Mouse (Mus musculus): ENCODE data around the gene Gm10717. TPM values are rescaled to one million over a fixed set of nuclear protein-coding genes. Genes with fewer than 3 reads are reported as not detected.
"Not testable (repeated sequence)": the region's sequence is repeated elsewhere in the genome, so short reads cannot be mapped to it uniquely, and the experiment has no call there.

The Gm10717 gene
- polyA plus RNA-seq (2015; fragmentation: Nextera tagmentation; extraction: Ambion mirVana) = 0.22 TPM in 1 of 2 replicates, not detected in the other

DNA sequence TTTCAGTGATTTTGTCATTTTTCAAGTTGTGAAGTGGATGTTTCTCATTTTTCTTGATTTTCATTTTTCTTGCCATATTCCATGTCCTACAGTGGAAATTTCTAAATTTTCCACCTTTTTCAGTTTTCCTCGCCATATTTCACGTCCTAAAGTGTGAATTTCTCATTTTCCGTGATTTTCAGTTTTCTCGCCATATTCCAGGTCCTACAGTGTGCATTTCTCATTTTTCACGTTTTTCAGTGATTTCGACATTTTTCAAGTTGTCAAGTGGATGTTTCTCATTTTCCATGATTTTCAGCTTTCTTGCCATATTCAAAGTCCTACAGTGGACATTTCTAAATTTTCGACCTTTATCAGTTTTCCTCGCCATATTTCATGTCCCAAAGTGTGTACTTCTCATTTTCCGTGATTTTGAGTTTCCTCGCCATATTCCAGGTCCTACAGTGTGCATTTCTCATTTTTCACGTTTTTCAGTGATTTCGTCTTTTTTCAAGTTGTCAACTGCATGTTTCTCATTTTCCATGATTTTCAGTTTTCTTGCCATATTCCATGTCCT is at the start of gene Gm10717:
TSS of gene Gm10717 (plus strand) at position 506 of the 556 bp plus-strand sequence.
- H3K9me3 ChIP-seq (replicated peaks); H3K9ac ChIP-seq; H3K27me3 ChIP-seq; H3K36me3 ChIP-seq; H3K27ac ChIP-seq; H3K4me2 ChIP-seq; ATAC-seq (replicated peaks; ENCODE audit: insufficient number of reproducible peaks, insufficient read depth, low FRiP score, low read depth); H3K4me1 ChIP-seq (replicated peaks); H3K4me3 ChIP-seq: not testable (repeated sequence)
- WGBS = 67% methylated on average over 12 of the region's 12 CpGs

DNA sequence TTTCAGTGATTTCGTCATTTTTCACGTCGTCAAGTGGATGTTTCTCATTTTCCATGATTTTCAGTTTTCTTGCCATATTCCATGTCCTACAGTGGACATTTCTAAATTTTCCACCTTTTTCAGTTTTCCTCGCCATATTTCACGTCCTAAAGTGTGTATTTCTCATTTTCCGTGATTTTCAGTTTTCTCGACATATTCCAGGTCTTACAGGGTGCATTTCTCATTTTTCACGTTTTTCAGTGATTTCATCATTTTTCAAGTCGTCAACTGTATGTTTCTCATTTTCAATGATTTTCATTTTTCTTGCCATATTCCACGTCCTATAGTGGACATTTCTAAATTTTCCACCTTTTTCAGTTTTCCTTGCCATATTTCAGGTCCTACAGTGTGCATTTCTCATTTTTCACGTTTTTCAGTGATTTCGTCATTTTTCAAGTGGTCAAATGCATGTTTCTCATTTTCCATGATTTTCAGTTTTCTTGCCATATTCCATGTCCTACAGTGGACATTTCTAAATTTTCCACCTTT is 24.7 kb upstream of the Gm10717 start, which contains the start of gene Gm10722:
TSS of gene Gm10722 (plus strand) at position 478 of the 528 bp plus-strand sequence.
- not testable (repeated sequence) for H3K27ac ChIP-seq; H3K27me3 ChIP-seq; ATAC-seq (replicated peaks; ENCODE audit: insufficient number of reproducible peaks, insufficient read depth, low FRiP score, low read depth); H3K9ac ChIP-seq; H3K36me3 ChIP-seq; H3K4me3 ChIP-seq; H3K4me2 ChIP-seq; H3K4me1 ChIP-seq (replicated peaks); H3K9me3 ChIP-seq (replicated peaks)
- WGBS = 68% methylated on average over 12 of the region's 12 CpGs

DNA sequence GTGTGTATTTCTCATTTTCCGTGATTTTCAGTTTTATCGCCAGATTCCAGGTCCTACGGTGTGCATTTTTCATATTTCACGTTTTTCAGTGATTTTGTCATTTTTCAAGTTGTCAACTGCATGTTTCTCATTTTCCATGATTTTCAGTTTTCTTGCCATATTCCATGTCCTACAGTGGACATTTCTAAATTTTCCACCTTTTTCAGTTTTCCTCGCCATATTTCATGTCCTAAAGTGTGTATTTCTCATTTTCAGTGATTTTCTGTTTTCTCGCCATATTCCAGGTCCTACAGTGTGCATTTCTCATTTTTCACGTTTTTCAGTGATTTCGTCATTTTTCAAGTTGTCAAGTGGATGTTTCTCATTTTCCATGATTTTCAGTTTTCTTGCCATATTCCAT is 24.2 kb upstream of the Gm10717 start:
- WGBS = 62% methylated on average over 8 of the region's 8 CpGs
- H3K4me3 ChIP-seq; ATAC-seq (replicated peaks; ENCODE audit: insufficient number of reproducible peaks, insufficient read depth, low FRiP score, low read depth); H3K4me2 ChIP-seq; H3K27ac ChIP-seq; H3K9me3 ChIP-seq (replicated peaks); H3K9ac ChIP-seq; H3K27me3 ChIP-seq; H3K4me1 ChIP-seq (replicated peaks); H3K36me3 ChIP-seq: not testable (repeated sequence)

DNA sequence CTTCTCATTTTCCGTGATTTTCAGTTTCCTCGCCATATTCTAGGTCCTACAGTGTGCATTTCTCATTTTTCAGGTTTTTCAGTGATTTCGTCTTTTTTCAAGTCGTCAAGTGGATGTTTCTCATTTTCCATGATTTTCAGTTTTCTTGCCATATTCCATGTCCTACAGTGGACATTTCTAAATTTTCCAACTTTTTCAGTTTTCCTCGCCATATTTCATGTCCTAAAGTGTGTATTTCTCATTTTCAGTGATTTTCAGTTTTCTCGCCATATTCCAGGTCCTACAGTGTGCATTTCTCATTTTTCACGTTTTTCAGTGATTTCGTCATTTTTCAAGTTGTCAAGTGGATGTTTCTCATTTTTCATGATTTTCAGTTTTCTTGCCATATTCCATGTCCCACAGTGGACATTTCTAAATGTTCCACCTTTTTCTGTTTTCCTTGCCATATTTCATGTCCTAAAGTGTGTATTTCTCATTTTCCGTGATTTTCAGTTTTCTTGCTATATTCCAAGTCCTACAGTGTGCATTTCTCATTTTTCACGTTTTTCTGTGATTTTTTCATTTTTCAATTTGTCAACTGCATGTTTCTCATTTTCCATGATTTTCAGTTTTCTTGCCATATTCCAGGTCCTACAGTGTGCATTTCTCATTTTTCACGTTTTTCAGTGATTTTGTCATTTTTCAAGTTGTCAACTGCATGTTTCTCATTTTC is 23.1 kb upstream of the Gm10717 start:
- H3K4me1 ChIP-seq (replicated peaks); H3K4me2 ChIP-seq; H3K9me3 ChIP-seq (replicated peaks); H3K4me3 ChIP-seq; H3K27me3 ChIP-seq; H3K27ac ChIP-seq; H3K36me3 ChIP-seq; H3K9ac ChIP-seq: not testable (repeated sequence)
- peak; percentile 82 for ATAC-seq (replicated peaks; ENCODE audit: insufficient number of reproducible peaks, insufficient read depth, low FRiP score, low read depth)
- 67% methylated on average over 9 of the region's 11 CpGs for WGBS

DNA sequence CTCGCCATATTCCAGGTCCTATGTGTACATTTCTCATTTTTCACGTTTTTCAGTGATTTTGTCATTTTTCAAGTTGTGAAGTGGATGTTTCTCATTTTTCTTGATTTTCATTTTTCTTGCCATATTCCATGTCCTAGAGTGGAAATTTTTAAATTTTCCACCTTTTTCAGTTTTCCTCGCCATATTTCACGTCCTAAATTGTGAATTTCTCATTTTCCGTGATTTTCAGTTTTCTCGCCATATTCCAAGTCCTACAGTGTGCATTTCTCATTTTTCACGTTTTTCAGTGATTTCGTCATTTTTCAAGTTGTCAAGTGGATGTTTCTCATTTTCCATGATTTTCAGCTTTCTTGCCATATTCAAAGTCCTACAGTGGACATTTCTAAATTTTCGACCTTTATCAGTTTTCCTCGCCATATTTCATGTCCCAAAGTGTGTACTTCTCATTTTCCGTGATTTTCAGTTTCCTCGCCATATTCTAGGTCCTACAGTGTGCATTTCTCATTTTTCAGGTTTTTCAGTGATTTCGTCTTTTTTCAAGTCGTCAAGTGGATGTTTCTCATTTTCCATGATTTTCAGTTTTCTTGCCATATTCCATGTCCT is 22.3 kb upstream of the Gm10717 start, which contains the start of gene Gm11168:
TSS of gene Gm11168 (plus strand) at position 553 of the 603 bp plus-strand sequence.
- ATAC-seq (replicated peaks; ENCODE audit: insufficient number of reproducible peaks, insufficient read depth, low FRiP score, low read depth); H3K4me3 ChIP-seq; H3K4me1 ChIP-seq (replicated peaks); H3K4me2 ChIP-seq; H3K27ac ChIP-seq; H3K36me3 ChIP-seq; H3K27me3 ChIP-seq; H3K9ac ChIP-seq: not testable (repeated sequence)
- peaks cover 11% of the 10 kb centered on the region for H3K9me3 ChIP-seq (replicated peaks)
- 70% methylated on average over 6 of the region's 14 CpGs for WGBS

DNA sequence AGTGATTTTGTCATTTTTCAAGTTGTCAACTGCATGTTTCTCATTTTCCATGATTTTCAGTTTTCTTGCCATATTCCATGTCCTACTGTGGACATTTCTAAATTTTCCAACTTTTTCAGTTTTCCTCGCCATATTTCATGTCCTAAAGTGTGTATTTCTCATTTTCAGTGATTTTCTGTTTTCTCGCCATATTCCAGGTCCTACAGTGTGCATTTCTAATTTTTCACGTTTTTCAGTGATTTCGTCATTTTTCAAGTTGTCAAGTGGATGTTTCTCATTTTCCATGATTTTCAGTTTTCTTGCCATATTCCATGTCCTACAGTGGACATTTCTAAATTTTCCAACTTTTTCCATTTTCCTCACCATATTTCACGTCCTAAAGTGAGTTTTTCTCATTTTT is 19.0 kb upstream of the Gm10717 start:
- not testable (repeated sequence) for H3K36me3 ChIP-seq; H3K4me2 ChIP-seq; H3K27ac ChIP-seq; ATAC-seq (replicated peaks; ENCODE audit: insufficient number of reproducible peaks, insufficient read depth, low FRiP score, low read depth); H3K4me3 ChIP-seq; H3K27me3 ChIP-seq; H3K9ac ChIP-seq; H3K4me1 ChIP-seq (replicated peaks)
- WGBS = 81% methylated on average over 1 of the region's 5 CpGs
- peaks cover 11% of the 10 kb centered on the region for H3K9me3 ChIP-seq (replicated peaks)

DNA sequence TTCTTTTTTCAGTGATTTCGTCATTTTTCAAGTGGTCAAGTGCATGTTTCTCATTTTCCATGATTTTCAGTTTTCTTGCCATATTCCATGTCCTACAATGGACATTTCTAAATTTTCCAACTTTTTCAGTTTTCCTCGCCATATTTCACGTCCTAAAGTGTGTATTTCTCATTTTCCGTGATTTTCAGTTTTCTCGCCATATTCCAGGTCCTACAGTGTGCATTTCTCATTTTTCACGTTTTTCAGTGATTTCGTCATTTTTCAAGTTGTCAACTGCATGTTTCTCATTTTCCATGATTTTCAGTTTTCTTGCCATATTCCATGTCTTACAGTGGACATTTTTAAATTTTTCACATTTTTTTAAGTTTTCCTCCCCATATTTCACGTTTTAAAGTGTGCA is 18.6 kb upstream of the Gm10717 start:
- 72% methylated on average over 8 of the region's 8 CpGs for WGBS
- H3K4me1 ChIP-seq (replicated peaks); H3K36me3 ChIP-seq; H3K27ac ChIP-seq; H3K4me3 ChIP-seq; H3K4me2 ChIP-seq; H3K9ac ChIP-seq; H3K27me3 ChIP-seq: not testable (repeated sequence)
- ATAC-seq (replicated peaks; ENCODE audit: insufficient number of reproducible peaks, insufficient read depth, low FRiP score, low read depth) = peak; percentile 59
- peaks cover 11% of the 10 kb centered on the region for H3K9me3 ChIP-seq (replicated peaks)

DNA sequence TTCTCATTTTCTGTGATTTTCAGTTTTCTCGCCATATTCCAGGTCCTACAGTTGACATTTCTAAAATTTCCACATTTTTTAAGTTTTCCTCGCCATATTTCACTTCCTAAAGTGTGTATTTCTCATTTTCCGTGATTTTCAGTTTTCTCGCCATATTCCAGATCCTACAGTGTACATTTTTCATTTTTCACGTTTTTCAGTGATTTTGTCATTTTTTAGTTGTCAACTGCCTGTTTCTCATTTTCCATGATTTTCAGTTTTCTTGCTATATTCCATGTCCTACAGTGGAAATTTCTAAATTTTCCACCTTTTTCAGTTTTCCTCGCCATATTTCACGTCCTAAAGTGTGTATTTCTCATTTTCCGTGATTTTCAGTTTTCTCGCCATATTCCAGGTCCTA is 17.9 kb upstream of the Gm10717 start:
- not testable (repeated sequence) for H3K4me2 ChIP-seq; H3K4me3 ChIP-seq; H3K27ac ChIP-seq; H3K36me3 ChIP-seq; H3K9ac ChIP-seq; H3K4me1 ChIP-seq (replicated peaks); H3K9me3 ChIP-seq (replicated peaks); H3K27me3 ChIP-seq
- ATAC-seq (replicated peaks; ENCODE audit: insufficient number of reproducible peaks, insufficient read depth, low FRiP score, low read depth) = 0 out of 2 replicates have a peak, but pooled peaks have one; percentile 11
- WGBS = 68% methylated on average over 8 of the region's 9 CpGs

DNA sequence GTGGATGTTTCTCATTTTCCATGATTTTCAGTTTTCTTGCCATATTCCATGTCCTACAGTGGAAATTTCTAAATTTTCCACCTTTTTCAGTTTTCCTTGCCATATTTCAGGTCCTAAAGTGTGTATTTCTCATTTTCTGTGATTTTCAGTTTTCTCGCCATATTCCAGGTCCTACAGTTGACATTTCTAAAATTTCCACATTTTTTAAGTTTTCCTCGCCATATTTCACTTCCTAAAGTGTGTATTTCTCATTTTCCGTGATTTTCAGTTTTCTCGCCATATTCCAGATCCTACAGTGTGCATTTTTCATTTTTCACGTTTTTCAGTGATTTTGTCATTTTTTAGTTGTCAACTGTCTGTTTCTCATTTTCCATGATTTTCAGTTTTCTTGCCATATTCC is 15.9 kb upstream of the Gm10717 start:
- not testable (repeated sequence) for H3K36me3 ChIP-seq; H3K4me1 ChIP-seq (replicated peaks); H3K4me3 ChIP-seq; H3K9ac ChIP-seq; H3K9me3 ChIP-seq (replicated peaks); H3K27ac ChIP-seq; H3K4me2 ChIP-seq; H3K27me3 ChIP-seq
- WGBS = no CpG with 5 or more reads among the region's 5 CpGs
- peak; percentile 50 for ATAC-seq (replicated peaks; ENCODE audit: insufficient number of reproducible peaks, insufficient read depth, low FRiP score, low read depth)

DNA sequence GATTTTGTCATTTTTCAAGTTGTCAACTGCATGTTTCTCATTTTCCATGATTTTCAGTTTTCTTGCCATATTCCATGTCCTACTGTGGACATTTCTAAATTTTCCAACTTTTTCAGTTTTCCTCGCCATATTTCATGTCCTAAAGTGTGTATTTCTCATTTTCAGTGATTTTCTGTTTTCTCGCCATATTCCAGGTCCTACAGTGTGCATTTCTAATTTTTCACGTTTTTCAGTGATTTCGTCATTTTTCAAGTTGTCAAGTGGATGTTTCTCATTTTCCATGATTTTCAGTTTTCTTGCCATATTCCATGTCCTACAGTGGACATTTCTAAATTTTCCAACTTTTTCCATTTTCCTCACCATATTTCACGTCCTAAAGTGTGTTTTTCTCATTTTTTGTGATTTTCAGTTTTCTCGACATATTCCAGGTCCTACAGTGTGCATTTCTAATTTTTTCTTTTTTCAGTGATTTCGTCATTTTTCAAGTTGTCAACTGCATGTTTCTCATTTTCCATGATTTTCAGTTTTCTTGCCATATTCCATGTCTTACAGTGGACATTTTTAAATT is 13.1 kb upstream of the Gm10717 start:
- H3K27me3 ChIP-seq; ATAC-seq (replicated peaks; ENCODE audit: insufficient number of reproducible peaks, insufficient read depth, low FRiP score, low read depth); H3K9ac ChIP-seq; H3K27ac ChIP-seq; H3K4me2 ChIP-seq; H3K9me3 ChIP-seq (replicated peaks); H3K36me3 ChIP-seq; H3K4me3 ChIP-seq; H3K4me1 ChIP-seq (replicated peaks): not testable (repeated sequence)
- 77% methylated on average over 3 of the region's 7 CpGs for WGBS

DNA sequence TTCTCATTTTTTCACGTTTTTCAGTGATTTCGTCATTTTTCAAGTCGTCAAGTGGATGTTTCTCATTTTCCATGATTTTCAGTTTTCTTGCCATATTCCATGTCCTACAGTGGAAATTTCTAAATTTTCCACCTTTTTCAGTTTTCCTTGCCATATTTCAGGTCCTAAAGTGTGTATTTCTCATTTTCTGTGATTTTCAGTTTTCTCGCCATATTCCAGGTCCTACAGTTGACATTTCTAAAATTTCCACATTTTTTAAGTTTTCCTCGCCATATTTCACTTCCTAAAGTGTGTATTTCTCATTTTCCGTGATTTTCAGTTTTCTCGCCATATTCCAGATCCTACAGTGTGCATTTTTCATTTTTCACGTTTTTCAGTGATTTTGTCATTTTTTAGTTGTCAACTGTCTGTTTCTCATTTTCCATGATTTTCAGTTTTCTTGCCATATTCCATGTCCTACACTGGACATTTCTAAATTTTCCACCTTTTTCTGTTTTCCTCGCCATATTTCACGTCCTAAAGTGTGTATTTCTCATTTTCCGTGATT is 12.4 kb upstream of the Gm10717 start, which contains the start of gene Gm10721:
TSS of gene Gm10721 (plus strand) at position 408 of the 547 bp plus-strand sequence.
- H3K4me2 ChIP-seq; H3K9me3 ChIP-seq (replicated peaks); H3K9ac ChIP-seq; H3K27me3 ChIP-seq; H3K4me1 ChIP-seq (replicated peaks); H3K27ac ChIP-seq; H3K36me3 ChIP-seq; H3K4me3 ChIP-seq: not testable (repeated sequence)
- peak; percentile 40; the same call in 1 of the 2 replicates for ATAC-seq (replicated peaks; ENCODE audit: insufficient number of reproducible peaks, insufficient read depth, low FRiP score, low read depth)
- 42% methylated on average over 1 of the region's 11 CpGs for WGBS

Measured in heart, embryonic 15.5 days (tissue).